ENCODE assay signal across 8 mouse cellular contexts in genomic region chr7:19024581-19025255, GRCm38 (mm10). TPM values are rescaled to one million over a fixed set of nuclear protein-coding genes. Genes with fewer than 3 reads are reported as not detected.
A peak's percentile ranks its signal among the peaks of the same experiment; 100 is the strongest.
DNase-seq lines count a peak whose midpoint lies in the region; ATAC-seq and TF ChIP-seq lines count a peak whose summit lies in the region.

No protein-coding gene starts in this region.

- peak overlapping the region; percentile 87 for H3K4me2 ChIP-seq in embryonic facial prominence, embryonic 13.5 days
- peak overlapping the region; percentile 93 for H3K4me2 ChIP-seq in hindbrain, embryonic 16.5 days (ENCODE audit: low read length)
- H3K4me2 ChIP-seq in liver, embryonic 15.5 days = peak overlapping the region; percentile 92
- peak overlapping the region; percentile 85 for H3K4me2 ChIP-seq in neural tube, embryonic 15.5 days

- peak; percentile 48 for ATAC-seq in embryonic facial prominence, embryonic 13.5 days (ENCODE audit: insufficient number of reproducible peaks, insufficient read depth, low FRiP score, low TSS enrichment, low read depth)
- ATAC-seq in hindbrain, embryonic 16.5 days = peak; percentile 64
- peak; percentile 56 for ATAC-seq in liver, embryonic 15.5 days (ENCODE audit: insufficient read depth)
- ATAC-seq in neural tube, embryonic 15.5 days (ENCODE audit: low FRiP score) = peak; percentile 66

- H3K27me3 ChIP-seq in embryonic facial prominence, embryonic 13.5 days = peaks cover 42% of the 10 kb centered on the region
- H3K27me3 ChIP-seq in hindbrain, embryonic 16.5 days (replicated peaks; ENCODE audit: control insufficient read depth, insufficient read depth, low read length) = peaks cover 20% of the 10 kb centered on the region
- peaks cover 42% of the 10 kb centered on the region for H3K27me3 ChIP-seq in liver, embryonic 15.5 days
- H3K27me3 ChIP-seq in neural tube, embryonic 15.5 days (replicated peaks) = peaks cover 37% of the 10 kb centered on the region

- H3K9ac ChIP-seq in embryonic facial prominence, embryonic 13.5 days = peak overlapping the region; percentile 96
- peak overlapping the region; percentile 88 for H3K9ac ChIP-seq in hindbrain, embryonic 16.5 days (ENCODE audit: low read depth, low read length)
- H3K9ac ChIP-seq in liver, embryonic 15.5 days = peak overlapping the region; percentile 94
- peak overlapping the region; percentile 86 for H3K9ac ChIP-seq in neural tube, embryonic 15.5 days (replicated peaks)

- no peaks in the 10 kb centered on the region for H3K9me3 ChIP-seq in embryonic facial prominence, embryonic 13.5 days
- H3K9me3 ChIP-seq in hindbrain, embryonic 16.5 days (ENCODE audit: control insufficient read depth, low read length) = no peaks in the 10 kb centered on the region
- no peaks in the 10 kb centered on the region for H3K9me3 ChIP-seq in liver, embryonic 15.5 days (replicated peaks)
- H3K9me3 ChIP-seq in neural tube, embryonic 15.5 days (replicated peaks) = no peaks in the 10 kb centered on the region

- peaks cover 12% of the 10 kb centered on the region for H3K36me3 ChIP-seq in embryonic facial prominence, embryonic 13.5 days
- peaks cover 9% of the 10 kb centered on the region; the same call in 1 of the 2 replicates for H3K36me3 ChIP-seq in hindbrain, embryonic 16.5 days (ENCODE audit: control insufficient read depth, insufficient read depth, low read length)
- peaks cover 14% of the 10 kb centered on the region for H3K36me3 ChIP-seq in liver, embryonic 15.5 days (replicated peaks)
- peaks cover 8% of the 10 kb centered on the region for H3K36me3 ChIP-seq in neural tube, embryonic 15.5 days

- peak overlapping the region; percentile 92 for H3K27ac ChIP-seq in layer of hippocampus, adult 2 months
- H3K27ac ChIP-seq in embryonic facial prominence, embryonic 13.5 days = peak overlapping the region; percentile 51; the same call in 1 of the 2 replicates
- peak overlapping the region; percentile 75; the same call in 1 of the 2 replicates for H3K27ac ChIP-seq in hindbrain, embryonic 16.5 days (ENCODE audit: low read depth, low read length)
- H3K27ac ChIP-seq in liver, embryonic 15.5 days (replicated peaks) = peak overlapping the region; percentile 64
- H3K27ac ChIP-seq in neural tube, embryonic 15.5 days (replicated peaks) = peak overlapping the region; percentile 75

- peaks cover 37% of the 10 kb centered on the region for H3K4me1 ChIP-seq in embryonic facial prominence, embryonic 13.5 days
- H3K4me1 ChIP-seq in hindbrain, embryonic 16.5 days (ENCODE audit: control insufficient read depth, insufficient read depth, low read depth, low read length) = peaks cover 13% of the 10 kb centered on the region
- H3K4me1 ChIP-seq in liver, embryonic 15.5 days (replicated peaks) = peaks cover 43% of the 10 kb centered on the region
- H3K4me1 ChIP-seq in neural tube, embryonic 15.5 days = peaks cover 27% of the 10 kb centered on the region

- no peak for TF ChIP-seq CTCF in layer of hippocampus, adult 2 months (conservative IDR thresholded peaks at IDR 0.05)

- H3K4me3 ChIP-seq in layer of hippocampus, adult 2 months = peak overlapping the region; percentile 84
- H3K4me3 ChIP-seq in embryonic facial prominence, embryonic 13.5 days = peak overlapping the region; percentile 95
- peak overlapping the region; percentile 92 for H3K4me3 ChIP-seq in hindbrain, embryonic 16.5 days (ENCODE audit: low read length)
- peak overlapping the region; percentile 90 for H3K4me3 ChIP-seq in liver, embryonic 15.5 days (replicated peaks)
- H3K4me3 ChIP-seq in neural tube, embryonic 15.5 days (replicated peaks) = peak overlapping the region; percentile 88

- 2% methylated on average over 29 of the region's 36 CpGs for WGBS in embryonic facial prominence, embryonic 13.5 days
- WGBS in hindbrain, embryonic 16.5 days = 2% methylated on average over 36 of the region's 36 CpGs
- WGBS in liver, embryonic 15.5 days (ENCODE audit: insufficient replicate concordance) = 1% methylated on average over 35 of the region's 36 CpGs
- WGBS in neural tube, embryonic 15.5 days = under 1% methylated on average over 32 of the region's 36 CpGs

- DNase-seq in layer of hippocampus, adult 2 months (ENCODE audit: low spot score in 2 of 2) = no peak
- DNase-seq in layer of hippocampus, adult 18-20 months (ENCODE audit: low spot score in 2 of 2) = no peak
- peak; percentile 35 for DNase-seq in Muller cell, postnatal 12 days (ENCODE audit: inconsistent ontology term)
- DNase-seq in layer of hippocampus, postnatal 14 days (ENCODE audit: low spot score in 2 of 2) = no peak

RNA-seq across cellular contexts. Expression of gene Sympk, which starts 0.5 kb away (rescaled TPM):
- 100 to 1,000 TPM; 112 to 114 TPM for total RNA-seq in layer of hippocampus, adult 2 months (2021)
- total RNA-seq in layer of hippocampus, adult 18-20 months (2021) = 100 to 1,000 TPM; 118 to 123 TPM
- 36.0 and 43.2 TPM in 2 replicates for polyA plus RNA-seq in embryonic facial prominence, embryonic 13.5 days (2015; fragmentation: Nextera tagmentation; extraction: Ambion mirVana)
- polyA plus RNA-seq in hindbrain, embryonic 16.5 days (2015; fragmentation: Nextera tagmentation; extraction: Ambion mirVana) = 24.1 and 27.5 TPM in 2 replicates
- polyA plus RNA-seq in liver, embryonic 15.5 days (2015; fragmentation: Nextera tagmentation; extraction: Ambion mirVana) = 14.6 and 15.4 TPM in 2 replicates
- 26.4 and 28.3 TPM in 2 replicates for polyA plus RNA-seq in neural tube, embryonic 15.5 days (2015; fragmentation: Nextera tagmentation; extraction: Ambion mirVana)
- total RNA-seq in layer of hippocampus, postnatal 14 days (2021) = 100 to 1,000 TPM; 103 to 105 TPM

RNA-seq across cellular contexts. Expression of gene Foxa3, which starts 1.4 kb away (rescaled TPM):
- not detected for total RNA-seq in layer of hippocampus, adult 2 months (2021)
- total RNA-seq in layer of hippocampus, adult 18-20 months (2021) = not detected
- 0.62 and 1.8 TPM in 2 replicates for polyA plus RNA-seq in embryonic facial prominence, embryonic 13.5 days (2015; fragmentation: Nextera tagmentation; extraction: Ambion mirVana)
- polyA plus RNA-seq in hindbrain, embryonic 16.5 days (2015; fragmentation: Nextera tagmentation; extraction: Ambion mirVana) = not detected in 2 replicates
- polyA plus RNA-seq in liver, embryonic 15.5 days (2015; fragmentation: Nextera tagmentation; extraction: Ambion mirVana) = 45.8 and 52.1 TPM in 2 replicates
- polyA plus RNA-seq in neural tube, embryonic 15.5 days (2015; fragmentation: Nextera tagmentation; extraction: Ambion mirVana) = 0.31 and 1.3 TPM in 2 replicates
- not detected for total RNA-seq in layer of hippocampus, postnatal 14 days (2021)

RNA-seq across cellular contexts. Expression of gene Irf2bp1, which starts 20.9 kb away (rescaled TPM):
- 10 to 100 TPM; 52.7 to 56.3 TPM for total RNA-seq in layer of hippocampus, adult 2 months (2021)
- total RNA-seq in layer of hippocampus, adult 18-20 months (2021) = 10 to 100 TPM; 53.8 to 57.2 TPM
- polyA plus RNA-seq in embryonic facial prominence, embryonic 13.5 days (2015; fragmentation: Nextera tagmentation; extraction: Ambion mirVana) = 30.1 and 33.2 TPM in 2 replicates
- polyA plus RNA-seq in hindbrain, embryonic 16.5 days (2015; fragmentation: Nextera tagmentation; extraction: Ambion mirVana) = 26.8 and 27.3 TPM in 2 replicates
- polyA plus RNA-seq in liver, embryonic 15.5 days (2015; fragmentation: Nextera tagmentation; extraction: Ambion mirVana) = 8.2 and 9.9 TPM in 2 replicates
- polyA plus RNA-seq in neural tube, embryonic 15.5 days (2015; fragmentation: Nextera tagmentation; extraction: Ambion mirVana) = 28.4 and 28.6 TPM in 2 replicates
- total RNA-seq in layer of hippocampus, postnatal 14 days (2021) = 10 to 100 TPM; 43.7 to 44.5 TPM

RNA-seq across cellular contexts. Expression of gene Rsph6a, which starts 29.8 kb away (rescaled TPM):
- total RNA-seq in layer of hippocampus, adult 2 months (2021) = under 1 TPM in 1 of 2 experiments, not detected in 1; 0.20 TPM
- total RNA-seq in layer of hippocampus, adult 18-20 months (2021) = not detected
- polyA plus RNA-seq in embryonic facial prominence, embryonic 13.5 days (2015; fragmentation: Nextera tagmentation; extraction: Ambion mirVana) = not detected in 2 replicates
- 0.17 and 0.40 TPM in 2 replicates for polyA plus RNA-seq in hindbrain, embryonic 16.5 days (2015; fragmentation: Nextera tagmentation; extraction: Ambion mirVana)
- polyA plus RNA-seq in liver, embryonic 15.5 days (2015; fragmentation: Nextera tagmentation; extraction: Ambion mirVana) = not detected in 2 replicates
- 0.24 TPM in 1 of 2 replicates, not detected in the other for polyA plus RNA-seq in neural tube, embryonic 15.5 days (2015; fragmentation: Nextera tagmentation; extraction: Ambion mirVana)
- total RNA-seq in layer of hippocampus, postnatal 14 days (2021) = under 1 TPM in 1 of 2 experiments, not detected in 1; 0.21 TPM

RNA-seq across cellular contexts. Expression of gene Mypop, which starts 33.7 kb away (rescaled TPM):
- 10 to 100 TPM; 44.0 to 46.4 TPM for total RNA-seq in layer of hippocampus, adult 2 months (2021)
- total RNA-seq in layer of hippocampus, adult 18-20 months (2021) = 10 to 100 TPM; 50.1 to 50.7 TPM
- 6.0 and 6.7 TPM in 2 replicates for polyA plus RNA-seq in embryonic facial prominence, embryonic 13.5 days (2015; fragmentation: Nextera tagmentation; extraction: Ambion mirVana)
- 5.8 and 6.3 TPM in 2 replicates for polyA plus RNA-seq in hindbrain, embryonic 16.5 days (2015; fragmentation: Nextera tagmentation; extraction: Ambion mirVana)
- polyA plus RNA-seq in liver, embryonic 15.5 days (2015; fragmentation: Nextera tagmentation; extraction: Ambion mirVana) = 0.15 and 0.55 TPM in 2 replicates
- polyA plus RNA-seq in neural tube, embryonic 15.5 days (2015; fragmentation: Nextera tagmentation; extraction: Ambion mirVana) = 7.6 and 8.0 TPM in 2 replicates
- total RNA-seq in layer of hippocampus, postnatal 14 days (2021) = 10 to 100 TPM; 35.6 to 40.5 TPM

Comparison
In these comparisons a context has a peak if more than half of its experiments do, and no peak if none do; other contexts are left out.
1. RNA of gene Foxa3, which starts 1.4 kb away (polyA plus RNA-seq): 45.8 to 52.1 TPM in liver, embryonic 15.5 days; 0.62 to 1.8 TPM in embryonic facial prominence, embryonic 13.5 days, 0.31 to 1.3 TPM in neural tube, embryonic 15.5 days and not detected in hindbrain, embryonic 16.5 days; every median in the first group is over 10 times any median in the second.
2. Peak in every context shown above with its lines, with median percentiles within 50 percentile points of each other: H3K27ac ChIP-seq, H3K4me3 ChIP-seq, ATAC-seq, H3K4me2 ChIP-seq and H3K9ac ChIP-seq.